Mouse (Mus musculus) v-Abl transformed pro-B cells (cell line): Measurements from ENCODE around the gene Hmg20b.

Source experiments
- in situ Hi-C, 2 experiments: fragments of 400-800 bp; cut with MboI; formaldehyde crosslinking; loops; one replicate each; pipeline ENCODE4 v1.15.1; 2025; ENCODE audit not compliant: unreplicated experiment in 2 of 2

The Hmg20b gene

DNA sequence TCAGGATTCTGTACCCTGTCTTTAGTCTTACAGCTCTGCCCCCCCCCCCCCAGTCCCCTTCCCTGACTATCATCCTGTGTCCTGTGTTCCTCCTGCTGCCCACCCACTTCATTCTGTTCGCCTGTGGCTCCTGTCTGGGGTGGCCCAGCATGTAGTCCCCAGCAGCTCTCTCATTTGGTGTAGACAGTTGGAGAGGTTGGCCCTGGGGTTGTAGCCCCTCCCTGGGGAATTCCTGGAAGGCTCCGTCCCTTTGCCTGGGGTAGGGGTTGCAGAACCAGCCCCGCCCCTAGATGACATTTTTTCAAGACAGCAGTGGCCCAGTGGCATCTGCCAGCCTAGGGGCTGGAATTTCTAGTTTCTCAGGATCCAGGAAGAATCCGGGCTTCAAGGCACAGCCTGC is 7.9 kb upstream of the Hmg20b start:
- in situ Hi-C loops: no loop called here

GRCm38 (mm10) chr10:81356991-81357844 is 6.9 kb upstream of the Hmg20b start, which contains the start of gene Mfsd12:
Mfsd12 (plus strand) TSS chr10:81357491.
- in situ Hi-C loops: no loop called here

DNA sequence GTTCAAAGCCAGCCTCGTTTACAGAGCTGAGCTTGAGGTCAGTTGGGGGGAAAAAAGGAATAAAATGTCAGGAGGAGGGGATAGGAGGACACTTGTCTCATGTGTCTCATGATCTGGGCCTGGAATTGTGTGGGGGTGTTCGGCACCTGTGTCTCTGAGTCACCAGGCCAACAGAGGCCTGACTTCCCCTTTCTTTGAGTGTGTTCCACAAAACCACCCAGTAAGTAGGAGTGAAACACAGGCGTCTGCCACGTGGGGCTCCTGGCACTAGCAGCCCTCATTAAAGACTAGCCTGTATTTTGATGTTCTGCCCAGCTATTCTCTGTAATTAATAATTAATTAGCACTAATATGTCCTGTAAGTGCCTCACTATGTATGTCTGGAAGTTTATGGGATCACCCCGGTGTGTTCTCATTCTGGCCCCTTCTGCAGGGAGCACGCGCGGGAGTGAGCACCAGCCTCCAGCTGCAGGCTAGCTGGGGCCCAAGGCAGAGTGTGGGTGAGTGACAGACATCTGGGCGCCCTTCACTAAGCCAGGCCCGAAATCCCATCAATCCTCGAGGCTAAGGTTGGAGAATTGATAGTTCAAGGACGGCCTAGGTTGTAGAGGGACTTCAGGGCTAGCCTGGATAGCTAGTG is 6.2 kb upstream of the Hmg20b start:
- in situ Hi-C loops: no loop called here

- in situ Hi-C loops: no loop called here
Measured at GRCm38 (mm10) chr10:81355533-81355932, 5.3 kb upstream of the Hmg20b start.

DNA sequence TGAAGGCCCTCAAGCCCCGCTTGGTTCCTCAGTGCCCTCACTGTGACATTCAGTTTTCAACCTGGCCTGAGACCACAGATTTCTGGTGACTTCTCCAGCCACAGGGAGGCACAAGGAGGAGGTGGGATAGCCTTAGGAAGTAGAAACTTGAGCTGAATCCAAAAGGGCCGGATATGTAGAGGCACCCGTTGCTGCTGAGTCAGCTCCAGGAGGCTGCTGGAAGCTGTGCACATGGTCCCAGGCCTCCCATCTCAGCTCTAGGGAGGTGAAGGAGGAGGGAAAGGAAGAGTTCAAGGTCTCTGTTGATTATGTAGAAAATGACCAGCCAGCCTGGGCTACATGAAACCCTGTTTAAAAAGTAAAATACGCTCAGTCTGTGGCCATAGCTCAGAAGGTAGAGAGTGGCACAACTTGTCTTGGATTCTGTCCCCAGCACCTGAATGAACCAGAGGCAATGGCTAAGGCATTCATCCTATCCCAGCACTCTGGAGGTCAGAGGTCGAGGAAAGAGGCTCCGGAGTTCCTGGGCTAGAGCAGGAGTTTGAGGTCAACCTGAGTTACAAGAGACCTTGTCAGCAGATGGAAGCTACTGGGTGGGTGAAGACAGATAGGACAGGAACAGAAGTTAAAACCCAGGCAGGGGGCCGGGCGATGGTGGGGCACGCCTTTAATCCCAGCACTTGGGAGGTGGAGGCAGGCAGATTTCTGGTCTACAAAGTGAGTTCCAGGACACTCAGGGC is 4.6 kb upstream of the Hmg20b start:
- in situ Hi-C loops: no loop called here

- in situ Hi-C loops: no loop called here
Measured at GRCm38 (mm10) chr10:81351678-81352291, 1.5 kb upstream of the Hmg20b start.

GRCm38 (mm10) chr10:81349961-81350350 is 324 bp downstream of the Hmg20b start:
- in situ Hi-C loops: no loop called here

DNA sequence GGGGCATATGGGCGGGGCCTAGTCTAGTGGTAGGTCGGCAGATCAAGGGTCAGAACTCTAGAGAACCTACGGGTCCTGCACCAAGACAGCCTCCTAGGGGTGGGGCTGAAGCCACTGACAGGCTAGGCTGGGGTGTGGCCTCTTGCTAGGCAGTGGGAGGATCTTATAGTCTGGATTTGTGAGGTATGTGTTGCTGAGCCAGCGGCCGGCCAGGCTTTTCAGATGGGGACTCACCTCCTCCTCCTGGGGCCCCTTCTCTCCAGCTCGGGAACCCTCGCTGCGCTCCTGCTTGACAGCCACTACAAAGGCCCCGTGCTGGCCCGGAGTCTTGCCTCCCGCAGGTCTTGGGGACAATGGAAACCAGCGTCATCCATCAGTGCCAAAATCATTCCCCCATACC is 1.1 kb downstream of the Hmg20b start:
- in situ Hi-C loops: no loop called here

GRCm38 (mm10) chr10:81346453-81347067 is 3.7 kb downstream of the Hmg20b start:
- in situ Hi-C loops: no loop called here

GRCm38 (mm10) chr10:81345162-81345534 is 5.1 kb downstream of the Hmg20b start:
- in situ Hi-C loops: no loop called here

DNA sequence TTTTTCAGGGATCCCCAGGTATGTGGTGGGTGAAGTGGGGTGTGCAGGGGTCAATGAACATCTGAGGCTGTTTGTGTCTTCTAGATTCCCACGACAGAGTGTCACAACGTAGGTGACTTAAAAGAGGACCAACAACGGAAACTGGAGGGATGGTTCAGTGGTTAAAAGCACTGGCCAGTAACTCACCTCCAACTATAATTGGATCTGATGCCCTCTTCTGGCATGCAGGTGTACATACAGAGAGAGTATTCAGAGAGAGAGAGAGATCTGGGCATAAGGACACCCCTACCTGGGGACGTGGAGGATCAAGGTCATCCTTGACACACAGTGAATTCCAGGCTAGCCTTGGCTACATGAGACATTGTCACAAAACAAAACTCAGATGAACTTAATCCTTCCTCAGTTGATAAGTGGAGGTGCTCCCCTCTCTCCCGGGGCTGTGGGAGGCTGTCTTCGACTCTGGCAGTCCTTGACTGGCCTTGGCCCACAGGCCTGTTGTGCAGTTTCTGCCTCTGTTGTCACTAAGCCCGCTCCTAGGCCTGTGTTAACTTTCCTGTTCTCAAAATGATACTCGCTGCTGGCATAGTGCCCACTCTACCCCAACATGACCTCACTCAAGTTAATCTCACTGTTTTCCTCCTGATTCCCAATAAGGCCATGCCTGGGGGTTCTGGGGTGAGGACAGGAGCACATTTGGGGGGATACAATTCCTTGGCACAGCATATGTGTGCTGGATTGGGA is 5.7 kb downstream of the Hmg20b start:
- in situ Hi-C loops: loop anchor here (5.0 kb wide), 2 partner anchors 52 to 57 kb away; partner anchors contain the start of genes Pip5k1c (in 1 of the 2) and Tjp3 (in 1 of the 2)

- in situ Hi-C loops: loop anchor here (5.0 kb wide), 2 partner anchors 51 to 56 kb away; partner anchors contain the start of genes Pip5k1c (in 1 of the 2) and Tjp3 (in 1 of the 2)
Measured at GRCm38 (mm10) chr10:81342686-81343505, 7.4 kb downstream of the Hmg20b start, which contains the start of gene Gipc3. Gipc3 (minus strand) TSS chr10:81343266.

GRCm38 (mm10) chr10:81341333-81341949 is 8.8 kb downstream of the Hmg20b start:
- in situ Hi-C loops: loop anchor here (5.0 kb wide), 2 partner anchors 49 to 54 kb away; partner anchors contain the start of genes Pip5k1c (in 1 of the 2) and Tjp3 (in 1 of the 2)

GRCm38 (mm10) chr10:81340551-81341332 is 9.5 kb downstream of the Hmg20b start:
- in situ Hi-C loops: loop anchor here (5.0 kb wide), 2 partner anchors 48 to 53 kb away; partner anchors contain the start of genes Pip5k1c (in 1 of the 2) and Tjp3 (in 1 of the 2)

DNA sequence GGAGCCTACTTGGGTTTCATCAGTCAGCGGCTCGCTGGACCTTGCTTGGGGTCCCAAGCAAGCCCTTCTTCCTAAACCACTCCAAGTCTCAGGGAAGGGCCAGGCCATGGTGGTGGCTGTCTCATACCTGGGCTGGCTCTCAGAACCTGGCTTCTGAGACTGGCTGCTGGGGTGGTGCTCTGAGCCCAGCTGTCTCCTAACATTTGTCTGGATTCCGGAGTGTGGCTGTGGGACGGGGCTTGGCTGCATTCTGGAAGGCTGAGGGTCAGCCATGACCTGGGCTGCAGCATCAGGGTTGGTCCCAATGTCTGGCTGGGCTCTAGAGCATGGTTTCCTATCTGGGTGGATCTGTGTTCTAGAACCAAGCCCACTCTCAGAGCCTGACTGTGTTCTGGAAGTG is 13.7 kb downstream of the Hmg20b start:
- in situ Hi-C loops: no loop called here

GRCm38 (mm10) chr10:81335393-81336340 is 14.6 kb downstream of the Hmg20b start:
- in situ Hi-C loops: no loop called here
